Mouse (Mus musculus) regulatory T cell (primary cell): ENCODE measurements around the gene Chd9.
"Not testable (repeated sequence)": the region's sequence is repeated elsewhere in the genome, so short reads cannot be mapped to it uniquely, and the experiment has no call there.

Experiments
- in situ Hi-C: fragments of 300-600 bp; cut with MboI, MseI; formaldehyde crosslinking; loops from one replicate; pipeline ENCODE4 v1.15.1; 2025; ENCODE audit warnings: high pct_unique_total_duplicates

The Chd9 gene

DNA sequence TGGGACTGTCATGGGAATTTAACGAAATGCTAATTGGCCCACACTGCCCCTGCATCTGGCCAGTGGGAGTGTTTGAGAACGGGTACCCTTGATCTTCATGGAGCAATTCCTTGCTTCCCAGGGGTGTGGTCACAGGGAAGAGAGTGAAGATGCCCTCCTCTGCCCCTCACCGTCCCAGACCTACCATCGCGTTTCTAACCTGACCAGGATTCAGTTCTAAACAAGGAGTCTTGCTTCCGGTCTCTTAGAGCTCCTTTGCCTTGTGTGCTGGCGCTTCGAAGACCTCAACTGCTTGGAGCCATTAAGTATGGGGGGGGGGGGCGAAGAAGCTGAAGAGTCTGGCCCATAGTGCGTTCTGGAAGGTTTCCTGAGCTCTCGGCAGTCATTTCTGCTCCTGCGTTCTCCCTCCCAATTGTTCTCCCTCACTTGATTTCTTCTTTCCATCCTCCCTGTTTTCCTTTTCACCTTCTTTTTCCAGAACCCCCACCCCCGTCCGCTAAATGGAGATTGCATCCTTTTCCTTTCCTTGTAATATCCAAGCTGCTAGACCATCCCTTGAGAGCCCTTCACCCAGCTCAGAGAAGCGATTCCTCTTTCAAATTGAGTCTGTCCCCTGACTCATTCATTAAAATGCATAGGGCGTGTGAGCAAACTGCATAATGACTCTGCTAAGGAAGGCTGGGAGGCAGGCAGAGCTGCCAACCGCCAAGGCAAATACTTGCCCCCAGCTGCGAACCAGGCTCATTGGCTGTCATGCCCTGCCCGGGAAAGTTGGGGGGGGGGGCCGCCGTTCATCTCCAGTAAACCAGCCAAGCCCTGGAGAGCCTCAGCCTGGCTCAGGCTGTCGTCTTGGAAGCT lies 42.0 kb downstream of the Chd9 start:
- in situ Hi-C loops = loop anchor here (5.0 kb wide), 1 partner anchor 38 kb away; no protein-coding TSS in a partner anchor

DNA sequence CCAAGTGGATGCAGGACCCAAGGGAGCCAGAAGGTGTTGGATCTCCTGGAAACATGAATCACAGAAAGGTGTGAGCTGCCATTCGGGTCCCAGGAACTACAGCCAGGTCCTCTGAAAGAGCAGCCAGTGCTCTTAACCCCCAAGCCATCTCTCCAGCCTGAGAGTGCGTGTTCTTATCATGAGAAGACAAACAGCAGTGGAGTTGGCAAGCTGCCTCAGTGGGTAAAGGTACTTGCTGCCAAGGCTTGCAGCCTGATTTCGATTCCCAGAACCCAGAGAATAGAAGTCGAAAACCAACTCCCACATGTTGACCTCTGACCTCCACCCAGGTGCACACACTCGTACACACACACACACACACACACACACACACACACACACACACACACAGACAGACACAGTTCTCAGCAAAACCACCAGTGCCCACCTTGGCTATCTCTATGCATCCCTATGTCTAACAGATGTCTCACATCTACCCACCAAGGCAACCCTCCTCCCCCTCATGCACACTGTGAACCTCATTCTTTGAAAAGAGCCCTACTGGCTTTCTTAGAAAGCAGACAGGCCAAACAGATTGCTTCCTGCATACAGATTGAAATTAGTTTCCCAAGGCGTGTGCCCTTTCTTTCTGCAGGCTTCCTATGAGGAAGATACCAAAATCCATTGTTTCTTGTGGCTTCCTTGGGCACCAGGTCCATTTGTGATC lies 43.4 kb downstream of the Chd9 start:
- in situ Hi-C loops = loop anchor here (5.0 kb wide), 1 partner anchor 39 kb away; no protein-coding TSS in a partner anchor

- in situ Hi-C loops = loop anchor here (5.0 kb wide), 1 partner anchor 41 kb away; no protein-coding TSS in a partner anchor
Observed at GRCm38 (mm10) chr8:90873051-90873450, 44.9 kb downstream of the Chd9 start.

DNA sequence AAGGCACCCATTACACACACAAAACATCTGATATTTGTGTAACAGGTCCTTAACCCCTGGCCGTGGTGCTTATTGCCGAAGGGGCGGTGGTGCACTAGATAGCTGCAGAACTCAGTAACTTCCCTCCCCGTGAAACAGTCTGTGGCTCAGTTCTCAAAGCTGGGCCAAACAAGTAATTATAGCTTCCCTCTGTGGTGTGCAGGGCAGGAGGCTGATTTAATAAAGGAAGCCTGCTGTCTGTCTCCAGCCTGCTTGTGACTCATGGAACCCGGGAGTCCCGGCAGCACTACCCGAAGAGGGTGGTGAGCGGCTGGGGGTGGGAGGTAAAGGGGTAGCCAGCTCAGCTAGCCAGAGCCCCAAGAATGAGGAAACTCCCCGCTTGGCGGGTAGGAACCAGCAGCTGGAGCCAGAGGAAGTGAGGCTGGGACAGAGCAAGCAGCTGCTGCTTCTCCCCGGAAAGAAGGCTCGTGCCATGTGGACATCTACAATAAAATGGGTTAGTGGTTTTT lies 48.1 kb downstream of the Chd9 start:
- in situ Hi-C loops = no loop called here

- in situ Hi-C loops = no loop called here
Observed at GRCm38 (mm10) chr8:90876722-90877429, 48.7 kb downstream of the Chd9 start.

GRCm38 (mm10) chr8:90877430-90877975 lies 49.4 kb downstream of the Chd9 start:
- in situ Hi-C loops = no loop called here

DNA sequence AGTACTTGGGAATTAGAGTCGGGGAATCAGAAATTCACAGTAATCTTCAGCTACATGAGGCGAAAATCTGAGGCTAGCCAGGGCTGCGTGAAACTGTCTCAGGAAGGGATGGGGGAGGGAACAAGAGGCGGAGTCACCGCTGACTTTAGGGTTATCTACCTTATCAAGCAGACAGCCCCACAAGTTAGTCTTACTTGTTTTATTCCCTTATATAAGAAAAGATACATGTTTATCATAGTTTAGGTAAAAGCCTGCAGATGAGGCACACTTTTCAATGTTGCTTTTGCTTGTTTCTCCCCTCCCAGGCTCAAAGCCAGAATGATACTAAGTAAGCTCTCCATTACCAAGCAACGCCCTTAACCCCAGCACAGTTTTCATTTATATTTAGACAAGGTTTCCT lies 50.4 kb downstream of the Chd9 start:
- in situ Hi-C loops = no loop called here

GRCm38 (mm10) chr8:90880041-90880440 lies 51.9 kb downstream of the Chd9 start:
- in situ Hi-C loops = no loop called here

DNA sequence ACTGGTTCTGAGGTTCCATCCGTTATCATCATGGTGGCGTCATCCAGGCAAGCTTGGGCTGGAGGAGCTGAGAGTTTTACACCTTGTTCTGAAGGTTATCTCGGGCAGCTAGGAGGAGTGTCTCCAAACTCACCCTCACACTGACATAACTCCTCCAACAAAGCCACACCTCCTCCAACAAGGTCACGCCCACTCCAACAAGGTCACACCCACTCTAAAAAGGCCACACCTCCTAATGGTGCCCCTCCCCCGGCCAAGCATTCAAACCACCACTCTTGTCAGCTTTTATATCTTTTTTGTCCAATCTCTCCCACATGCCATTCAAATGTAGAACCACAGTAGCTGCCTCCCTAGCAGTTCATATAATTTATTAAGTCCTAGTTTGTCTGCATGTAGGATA lies 53.0 kb downstream of the Chd9 start:
- in situ Hi-C loops = no loop called here

DNA sequence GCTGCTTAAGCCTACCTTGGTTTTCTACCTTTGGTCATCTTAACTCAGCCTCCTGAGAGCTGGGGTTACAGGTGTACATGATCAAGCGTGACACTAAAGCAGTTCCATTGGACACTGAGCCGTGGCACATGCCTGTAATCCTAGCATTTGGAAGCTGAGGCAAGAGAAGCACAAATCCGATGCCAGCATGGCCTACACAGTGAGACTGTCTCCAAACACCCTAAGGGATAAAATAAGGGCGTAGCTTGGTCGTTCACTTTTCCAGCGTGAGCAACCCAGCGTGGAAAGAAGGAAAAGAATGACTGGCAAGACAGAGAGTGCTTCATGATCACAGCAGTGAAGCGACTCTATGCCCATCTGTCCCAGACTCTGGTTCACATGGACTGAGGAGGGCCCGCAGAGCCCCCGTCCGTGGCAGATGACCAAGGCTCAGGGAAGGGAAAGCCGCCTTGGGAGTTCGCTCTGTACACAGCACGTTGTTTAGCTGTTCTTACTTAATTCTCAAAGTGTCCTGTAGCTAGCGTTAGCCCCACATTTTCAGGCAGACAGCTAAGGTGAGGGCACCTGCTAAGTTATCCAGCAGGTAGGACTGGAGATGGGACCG lies 54.0 kb downstream of the Chd9 start:
- in situ Hi-C loops = no loop called here

- in situ Hi-C loops = no loop called here
Observed at GRCm38 (mm10) chr8:90885671-90886368, 57.7 kb downstream of the Chd9 start.

DNA sequence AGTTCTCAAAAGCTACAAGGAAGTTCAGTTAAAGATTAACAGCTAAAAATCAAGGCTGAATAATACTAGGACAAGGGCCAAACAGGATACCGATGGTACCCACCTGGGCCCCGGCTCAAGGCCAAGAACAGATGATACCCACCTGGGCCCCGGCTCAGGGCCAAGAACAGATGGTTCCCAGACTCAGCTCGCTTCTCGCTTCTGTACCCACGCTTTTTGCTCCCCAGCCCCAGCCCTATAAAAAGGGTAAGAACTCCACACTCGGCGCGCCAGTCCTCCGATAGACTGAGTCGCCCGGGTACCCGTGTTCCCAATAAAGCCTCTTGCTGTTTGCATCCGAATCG lies 58.2 kb downstream of the Chd9 start:
- in situ Hi-C loops = not testable (repeated sequence)

DNA sequence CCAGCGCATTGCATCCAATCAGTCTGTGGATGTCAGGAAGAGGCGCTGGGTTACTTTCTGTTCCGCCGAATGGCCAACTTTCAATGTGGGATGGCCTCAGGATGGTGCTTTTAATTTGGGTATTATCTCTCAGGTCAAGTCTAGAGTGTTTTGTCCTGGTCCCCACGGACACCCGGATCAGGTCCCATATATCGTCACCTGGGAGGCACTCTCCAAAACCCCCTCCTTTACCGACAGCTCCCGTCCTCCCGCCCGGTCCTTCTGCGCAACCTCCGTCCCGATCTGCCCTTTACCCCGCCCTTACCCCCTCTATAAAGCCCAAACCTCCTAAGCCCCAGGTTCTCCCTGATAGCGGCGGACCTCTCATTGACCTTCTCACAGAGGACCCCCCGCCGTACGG lies 59.2 kb downstream of the Chd9 start:
- in situ Hi-C loops = not testable (repeated sequence)

DNA sequence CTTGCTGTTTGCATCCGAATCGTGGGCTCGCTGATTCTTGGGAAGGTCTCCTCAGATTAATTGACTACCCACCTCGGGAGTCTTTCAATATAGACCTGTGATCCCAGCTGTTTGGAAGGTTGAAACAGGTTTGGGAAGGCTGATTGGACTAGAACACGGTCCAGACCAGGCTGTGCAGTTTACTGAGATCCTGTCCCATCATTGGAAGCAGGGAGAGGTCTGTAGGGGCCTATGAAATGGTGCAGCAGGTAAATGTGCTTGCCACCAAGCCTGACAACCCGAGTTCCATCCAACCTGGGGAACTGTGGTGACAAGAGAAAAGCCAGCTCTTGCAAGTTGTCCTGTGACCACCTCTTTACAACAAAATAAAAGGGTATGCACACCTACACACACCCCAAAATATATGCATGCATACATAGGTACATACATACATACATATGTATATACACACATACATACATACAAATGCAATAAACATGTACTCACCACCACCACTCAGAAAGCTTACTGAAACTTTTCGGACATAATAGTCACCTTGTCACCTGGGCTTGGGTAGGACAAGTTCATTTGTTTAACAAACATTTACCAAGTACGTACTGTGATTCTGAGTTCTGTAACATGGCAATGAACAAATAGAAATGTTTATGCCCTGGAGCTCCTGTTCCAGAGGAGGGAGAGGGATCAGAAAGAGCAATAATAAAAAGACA lies 63.9 kb downstream of the Chd9 start:
- in situ Hi-C loops = no loop called here

- in situ Hi-C loops = no loop called here
Observed at GRCm38 (mm10) chr8:90892579-90892919, 64.4 kb downstream of the Chd9 start.

DNA sequence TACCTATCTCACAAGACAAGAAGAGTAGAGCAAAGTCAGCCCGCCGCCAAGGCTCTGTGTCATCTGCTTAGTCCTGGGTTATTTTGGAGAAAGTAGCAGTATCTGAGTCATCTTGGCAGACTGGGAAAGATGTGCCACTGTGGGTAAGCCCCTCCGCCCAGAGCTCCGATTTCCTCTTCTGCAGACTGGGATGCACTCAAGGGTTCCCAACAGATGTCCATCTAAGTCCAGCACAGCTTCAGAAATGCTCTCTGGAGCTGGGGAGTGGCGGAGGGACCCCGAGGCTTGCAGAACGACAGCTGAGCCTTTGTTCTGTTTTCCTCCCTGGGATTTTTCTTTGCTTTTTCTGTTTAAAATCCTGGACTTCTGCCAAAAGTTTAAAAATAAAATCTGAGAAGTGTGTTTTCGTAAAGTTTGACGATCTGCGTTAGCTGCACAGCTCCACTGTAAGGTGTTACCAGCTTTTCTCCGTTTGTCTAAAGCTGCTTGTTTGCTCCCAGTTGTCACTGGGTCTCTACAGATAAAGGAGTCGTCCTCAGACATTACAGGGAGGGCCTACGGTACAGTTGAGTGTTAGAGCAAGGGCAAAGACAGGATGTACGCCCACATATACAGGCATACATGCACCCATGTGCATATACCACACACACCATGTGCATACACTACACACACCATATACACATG lies 66.2 kb downstream of the Chd9 start:
- in situ Hi-C loops = no loop called here

- in situ Hi-C loops = no loop called here
Observed at GRCm38 (mm10) chr8:90897343-90897742, 69.2 kb downstream of the Chd9 start.

GRCm38 (mm10) chr8:90898578-90898977 lies 70.4 kb downstream of the Chd9 start:
- in situ Hi-C loops = no loop called here

GRCm38 (mm10) chr8:90902002-90902401 lies 73.8 kb downstream of the Chd9 start:
- in situ Hi-C loops = no loop called here
